Mouse (Mus musculus) hindbrain, postnatal 0 days (tissue): Measurements from ENCODE around the gene Ccdc180. TPM values are rescaled to one million over a fixed set of nuclear protein-coding genes. Genes with fewer than 3 reads are reported as not detected.

Experiments used
- ATAC-seq: fragments of 200-750 bp; cut with Nextera tagmentation; 2 replicates; pipeline ENCODE4 v1.8.0; 2017; ENCODE audit warnings: mild to moderate bottlenecking, moderate TSS enrichment, moderate library complexity
- DNase-seq: peaks from one replicate; pipeline ENCODE4 v3.0.0-alpha.2; 2015; ENCODE audit warnings: low spot score
- H3K27ac ChIP-seq: fragments of 300-500 bp; sonication (generic); 2 replicates; pipeline ENCODE4 v1.5.1; 2014; ENCODE audit warnings: mild to moderate bottlenecking
- H3K27me3 ChIP-seq: fragments of 300-500 bp; sonication (generic); 2 replicates; pipeline ENCODE4 v1.6.1; 2014; ENCODE audit warnings: low read length, mixed read lengths; ENCODE audit not compliant: insufficient read depth
- H3K36me3 ChIP-seq: fragments of 300-500 bp; sonication (generic); 2 replicates; pipeline ENCODE4 v1.6.1; 2014; ENCODE audit warnings: low read length, mixed read lengths; ENCODE audit not compliant: insufficient read depth
- H3K4me1 ChIP-seq: fragments of 300-500 bp; sonication (generic); 2 replicates; pipeline ENCODE4 v1.6.1; 2014; ENCODE audit warnings: antibody characterized with exemption, low read length, mixed read lengths; ENCODE audit not compliant: insufficient read depth
- H3K4me2 ChIP-seq: fragments of 300-500 bp; sonication (generic); 2 replicates; pipeline ENCODE4 v1.6.1; 2014; ENCODE audit warnings: low read depth, mild to moderate bottlenecking, low read length, moderate library complexity, mixed read lengths
- H3K4me3 ChIP-seq: fragments of 300-500 bp; sonication (generic); 2 replicates; pipeline ENCODE4 v1.5.1; 2014; ENCODE audit warnings: low read length
- H3K9ac ChIP-seq: fragments of 300-500 bp; sonication (generic); replicated peaks from 2 replicates; pipeline ENCODE4 v1.6.1; 2014; ENCODE audit warnings: mild to moderate bottlenecking, low read length, moderate library complexity, mixed read lengths
- H3K9me3 ChIP-seq: fragments of 300-500 bp; sonication (generic); 2 replicates; pipeline ENCODE4 v1.6.1; 2016; ENCODE audit warnings: low read length, mixed read lengths
- CTCF ChIP-seq: IDR thresholded peaks from 2 replicates; pipeline ENCODE4 v1.5.1; 2016; ENCODE audit warnings: antibody characterized with exemption, control low read depth, low read depth
- WGBS: fragments of 180-500 bp; shearing (Covaris S2); extraction: QIAGEN DNeasy Blood & Tissue Kit; methylation state at CpG from one replicate; pipeline ENCODE4 v1.1.7; 2014; 5-methylcytosine and 5-hydroxymethylcytosine counted together
- polyA plus RNA-seq: library from polyadenylated mRNA; unstranded; fragments of >200 nt; fragmentation: Nextera tagmentation; extraction: Ambion mirVana; gene quantifications from 2 replicates; pipeline ENCODE4 v1.2.1, GENCODE M21; 2015
- total RNA-seq: library from RNA; depleted of rRNA; stranded (reverse); fragments of >200 nt; gene quantifications from 2 replicates; pipeline ENCODE4 v1.2.3, GENCODE M21; 2014; rRNA removed

The Ccdc180 gene
- total and polyA plus RNA-seq, 2 experiments from 2014 or later, result 0.51 to 0.63 TPM

DNA sequence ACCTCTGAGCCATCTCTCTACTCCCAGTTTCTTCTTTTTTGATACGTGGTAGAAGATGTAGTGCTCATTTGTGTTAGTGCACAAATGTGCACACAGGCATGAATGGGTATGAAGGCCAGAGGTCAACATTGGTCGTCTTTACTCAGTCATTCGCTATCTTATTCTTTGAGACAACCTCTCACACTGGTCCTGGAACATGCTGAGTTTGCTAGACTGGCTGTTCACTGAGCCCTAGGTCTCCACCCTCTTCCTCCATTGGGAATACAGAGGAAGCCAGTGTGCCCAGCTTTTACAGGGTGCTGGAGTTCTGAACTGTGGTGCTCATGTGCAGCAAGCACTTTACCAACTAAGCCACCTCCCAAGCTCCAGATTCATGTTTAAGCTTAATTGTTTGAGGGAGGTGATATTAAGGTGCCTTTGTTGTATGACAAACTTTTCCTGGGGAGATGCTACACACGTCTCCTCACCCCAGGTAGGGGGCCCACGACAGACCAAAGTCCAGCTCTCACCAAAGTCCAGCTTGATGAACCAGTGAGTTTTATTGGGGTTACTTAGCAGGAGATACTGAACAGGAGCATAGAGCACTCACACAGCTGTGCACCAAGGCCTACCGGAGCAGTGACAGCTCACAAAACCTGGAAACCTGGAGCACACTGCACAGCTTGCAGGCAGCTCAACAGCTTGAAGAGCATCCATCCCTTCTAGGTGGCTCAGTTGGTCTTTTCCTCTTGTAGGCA, 87.0 kb downstream of the Ccdc180 start:
- Histone ChIP-seq H3K9me3 (no peaks in the 10 kb centered on the region), H3K4me2 (no peak overlapping the region), H3K36me3 (no peaks in the 10 kb centered on the region), H3K27ac (no peak overlapping the region), H3K4me1 (no peaks in the 10 kb centered on the region), H3K27me3 (no peaks in the 10 kb centered on the region), H3K9ac (no peak overlapping the region), H3K4me3 (no peak overlapping the region)
- ATAC-seq (no peak), DNase-seq (no peak)
- WGBS, result 82% methylated on average over 6 of the region's 6 CpGs
- no peak for TF ChIP-seq CTCF

GRCm38 (mm10) chr4:45979916-45980315, 89.8 kb downstream of the Ccdc180 start:
- no peak overlapping the region for H3K4me2 ChIP-seq
- H3K4me1 ChIP-seq, result no peaks in the 10 kb centered on the region
- no peak overlapping the region for H3K27ac ChIP-seq
- TF ChIP-seq CTCF, result no peak
- ATAC-seq, result no peak
- H3K9ac ChIP-seq, result no peak overlapping the region
- WGBS, result 62% methylated on average over 2 of the region's 2 CpGs
- no peak overlapping the region for H3K4me3 ChIP-seq
- H3K27me3 ChIP-seq, result no peaks in the 10 kb centered on the region
- H3K9me3 ChIP-seq, result no peaks in the 10 kb centered on the region
- no peak for DNase-seq
- no peaks in the 10 kb centered on the region for H3K36me3 ChIP-seq

DNA sequence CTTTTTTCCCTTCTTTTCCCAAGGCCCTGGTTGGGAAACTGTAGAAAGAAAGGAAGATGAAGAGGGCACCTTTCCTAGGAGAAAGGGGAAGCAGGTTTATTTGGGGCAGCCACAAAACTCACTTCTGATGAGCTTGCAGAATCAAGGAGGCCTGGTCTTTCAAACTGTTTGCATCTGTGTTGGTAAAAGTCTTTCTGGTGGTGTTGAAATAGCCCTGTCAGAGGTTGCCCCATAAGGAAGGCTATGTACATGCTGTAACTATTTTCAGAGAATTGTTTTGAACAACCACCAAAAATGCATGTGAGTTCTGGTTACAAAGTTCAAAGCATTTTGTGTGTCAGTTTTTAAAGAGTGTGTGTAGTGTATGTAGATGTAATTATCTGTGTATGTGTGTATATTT, 91.0 kb downstream of the Ccdc180 start:
- ATAC-seq, result no peak
- Histone ChIP-seq H3K4me2 (no peak overlapping the region), H3K4me3 (no peak overlapping the region), H3K27me3 (no peaks in the 10 kb centered on the region), H3K36me3 (no peaks in the 10 kb centered on the region), H3K9ac (no peak overlapping the region), H3K27ac (no peak overlapping the region), H3K4me1 (no peaks in the 10 kb centered on the region), H3K9me3 (no peaks in the 10 kb centered on the region)
- no peak for TF ChIP-seq CTCF
- no peak for DNase-seq

DNA sequence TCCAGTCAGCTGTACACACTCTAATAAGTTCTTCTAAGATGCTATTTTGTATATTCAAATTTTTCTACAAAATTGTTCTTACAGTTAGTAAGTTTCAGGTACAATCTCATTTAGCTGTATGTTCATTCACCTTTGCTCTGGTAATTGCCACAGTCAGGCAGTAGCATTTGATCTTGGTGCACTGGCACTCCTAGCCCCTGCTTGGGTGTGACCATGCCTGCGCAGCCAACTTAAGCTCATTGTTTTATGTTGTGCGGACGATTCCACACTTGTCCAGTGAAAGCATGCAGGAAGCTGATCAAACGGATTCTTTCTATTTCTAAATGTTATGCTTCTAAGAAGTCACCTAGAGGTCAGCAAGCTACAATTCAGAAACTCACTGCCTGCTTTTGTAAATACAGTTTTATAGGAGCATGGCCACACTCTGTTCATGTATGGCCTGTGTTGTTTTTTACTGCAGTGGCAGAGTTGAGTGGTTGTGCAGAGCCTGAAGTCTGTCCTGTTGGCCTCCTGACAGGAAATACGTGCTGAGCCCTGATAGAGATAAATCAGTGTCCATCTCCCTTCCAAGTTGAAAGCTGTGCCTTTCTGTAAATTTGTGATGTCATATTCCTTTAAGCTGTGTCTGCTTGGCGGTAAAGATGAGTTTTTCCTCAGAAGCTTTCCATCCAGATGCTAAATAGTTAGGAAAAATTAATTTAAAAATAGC, 100.5 kb downstream of the Ccdc180 start:
- DNase-seq (no peak), ATAC-seq (no peak)
- H3K4me1 ChIP-seq, result no peaks in the 10 kb centered on the region
- peaks cover 11% of the 10 kb centered on the region; the same call in 1 of the 2 replicates for H3K36me3 ChIP-seq
- 69% methylated on average over 6 of the region's 6 CpGs for WGBS
- H3K27ac ChIP-seq, result no peak overlapping the region
- H3K9me3 ChIP-seq, result no peaks in the 10 kb centered on the region
- H3K4me3 ChIP-seq, result no peak overlapping the region
- H3K27me3 ChIP-seq, result no peaks in the 10 kb centered on the region
- TF ChIP-seq CTCF, result no peak
- H3K9ac ChIP-seq, result no peak overlapping the region
- H3K4me2 ChIP-seq, result no peak overlapping the region

GRCm38 (mm10) chr4:45998536-45998935, 108.4 kb downstream of the Ccdc180 start:
- no peak for ATAC-seq
- Histone ChIP-seq H3K27me3 (no peaks in the 10 kb centered on the region), H3K4me3 (no peak overlapping the region), H3K4me2 (no peak overlapping the region), H3K36me3 (peaks cover 12% of the 10 kb centered on the region), H3K9ac (no peak overlapping the region), H3K9me3 (no peaks in the 10 kb centered on the region), H3K27ac (no peak overlapping the region), H3K4me1 (no peaks in the 10 kb centered on the region)
- TF ChIP-seq CTCF, result no peak
- WGBS, result 82% methylated on average over 4 of the region's 4 CpGs
- DNase-seq, result no peak

Other genes starting within 250 kb of the Ccdc180 start
- 23.0 and 24.4 TPM in 2 replicates for gene Aldh1b1, start 91.3 kb upstream of the Ccdc180 start, total RNA-seq
- gene Aldh1b1, start 91.3 kb upstream of the Ccdc180 start, polyA plus RNA-seq, result 18.8 TPM in 2 replicates
- gene Igfbpl1, start 63.4 kb upstream of the Ccdc180 start, total RNA-seq, result 86.1 and 103 TPM in 2 replicates
- 20.3 and 22.2 TPM in 2 replicates for gene Igfbpl1, start 63.4 kb upstream of the Ccdc180 start, polyA plus RNA-seq
- gene Stra6l, start 41.6 kb upstream of the Ccdc180 start, total RNA-seq, result 0.07 and 0.26 TPM in 2 replicates
- 0.11 and 0.20 TPM in 2 replicates for gene Stra6l, start 41.6 kb upstream of the Ccdc180 start, polyA plus RNA-seq
- gene Tdrd7, start 75.0 kb downstream of the Ccdc180 start, total RNA-seq, result 31.3 and 33.4 TPM in 2 replicates
- 23.6 and 26.1 TPM in 2 replicates for gene Tdrd7, start 75.0 kb downstream of the Ccdc180 start, polyA plus RNA-seq
- gene Tmod1, start 148.6 kb downstream of the Ccdc180 start, total RNA-seq, result 0.58 and 1.3 TPM in 2 replicates
- 2.3 and 2.5 TPM in 2 replicates for gene Tmod1, start 148.6 kb downstream of the Ccdc180 start, polyA plus RNA-seq
- gene Ncbp1, start 248.3 kb downstream of the Ccdc180 start, total RNA-seq, result 34.8 and 35.3 TPM in 2 replicates
- 44.7 and 46.2 TPM in 2 replicates for gene Ncbp1, start 248.3 kb downstream of the Ccdc180 start, polyA plus RNA-seq
- gene Tstd2, start 248.4 kb downstream of the Ccdc180 start, total RNA-seq, result 20.2 and 25.5 TPM in 2 replicates
- gene Tstd2, start 248.4 kb downstream of the Ccdc180 start, polyA plus RNA-seq, result 18.5 and 22.4 TPM in 2 replicates